Mouse (Mus musculus): ENCODE results near the gene 9630041A04Rik. TPM values are rescaled to one million over a fixed set of nuclear protein-coding genes. Genes with fewer than 3 reads are reported as not detected.

9630041A04Rik gene
- polyA plus RNA-seq, 1 experiment from 2014 or later = not detected

- Histone ChIP-seq H3K27me3 (ENCODE audit: control insufficient read depth, insufficient read depth, low read length) (no peaks in the 10 kb centered on the region), H3K4me2 (replicated peaks; ENCODE audit: low read depth, low read length) (no peak overlapping the region), H3K27ac (ENCODE audit: low read length) (no peak overlapping the region), H3K9ac (replicated peaks; ENCODE audit: low read depth, low read length) (no peak overlapping the region), H3K4me1 (ENCODE audit: control insufficient read depth, insufficient read depth, low read length) (no peaks in the 10 kb centered on the region), H3K9me3 (ENCODE audit: control insufficient read depth, low read depth, low read length) (no peaks in the 10 kb centered on the region), H3K36me3 (ENCODE audit: control insufficient read depth, insufficient read depth, low read length) (no peaks in the 10 kb centered on the region), H3K4me3 (ENCODE audit: low read depth, low read length) (no peak overlapping the region)
- WGBS = 57% methylated on average over 4 of the region's 4 CpGs
- peak; percentile 77; the same call in 1 of the 2 replicates for ATAC-seq (ENCODE audit: insufficient number of reproducible peaks, insufficient read depth, low FRiP score, low read depth)
These were observed 63.2 kb downstream of the 9630041A04Rik start for GRCm38 (mm10) chr9:101924829-101925228.

GRCm38 (mm10) chr9:101933946-101934573 is 72.4 kb downstream of the 9630041A04Rik start:
- no peaks in the 10 kb centered on the region for H3K36me3 ChIP-seq (ENCODE audit: control insufficient read depth, insufficient read depth, low read length)
- no peak for ATAC-seq (ENCODE audit: insufficient number of reproducible peaks, insufficient read depth, low FRiP score, low read depth)
- H3K27ac ChIP-seq (ENCODE audit: low read length) = no peak overlapping the region
- H3K9ac ChIP-seq (replicated peaks; ENCODE audit: low read depth, low read length) = no peak overlapping the region
- H3K9me3 ChIP-seq (ENCODE audit: control insufficient read depth, low read depth, low read length) = no peaks in the 10 kb centered on the region
- H3K4me1 ChIP-seq (ENCODE audit: control insufficient read depth, insufficient read depth, low read length) = no peaks in the 10 kb centered on the region
- no peaks in the 10 kb centered on the region for H3K27me3 ChIP-seq (ENCODE audit: control insufficient read depth, insufficient read depth, low read length)
- WGBS = 59% methylated on average over 8 of the region's 8 CpGs
- H3K4me2 ChIP-seq (replicated peaks; ENCODE audit: low read depth, low read length) = no peak overlapping the region
- no peak overlapping the region for H3K4me3 ChIP-seq (ENCODE audit: low read depth, low read length)

GRCm38 (mm10) chr9:101934887-101935286 is 73.2 kb downstream of the 9630041A04Rik start:
- Histone ChIP-seq H3K27me3 (ENCODE audit: control insufficient read depth, insufficient read depth, low read length) (no peaks in the 10 kb centered on the region), H3K4me3 (ENCODE audit: low read depth, low read length) (no peak overlapping the region), H3K36me3 (ENCODE audit: control insufficient read depth, insufficient read depth, low read length) (no peaks in the 10 kb centered on the region), H3K9ac (replicated peaks; ENCODE audit: low read depth, low read length) (no peak overlapping the region), H3K9me3 (ENCODE audit: control insufficient read depth, low read depth, low read length) (no peaks in the 10 kb centered on the region), H3K4me2 (replicated peaks; ENCODE audit: low read depth, low read length) (no peak overlapping the region), H3K4me1 (ENCODE audit: control insufficient read depth, insufficient read depth, low read length) (no peaks in the 10 kb centered on the region), H3K27ac (ENCODE audit: low read length) (no peak overlapping the region)
- WGBS = 79% methylated on average over 8 of the region's 8 CpGs
- no peak for ATAC-seq (ENCODE audit: insufficient number of reproducible peaks, insufficient read depth, low FRiP score, low read depth)

GRCm38 (mm10) chr9:101938066-101938465 is 76.4 kb downstream of the 9630041A04Rik start:
- ATAC-seq (ENCODE audit: insufficient number of reproducible peaks, insufficient read depth, low FRiP score, low read depth) = no peak
- H3K4me1 ChIP-seq (ENCODE audit: control insufficient read depth, insufficient read depth, low read length) = no peaks in the 10 kb centered on the region
- H3K9me3 ChIP-seq (ENCODE audit: control insufficient read depth, low read depth, low read length) = no peaks in the 10 kb centered on the region
- H3K36me3 ChIP-seq (ENCODE audit: control insufficient read depth, insufficient read depth, low read length) = no peaks in the 10 kb centered on the region
- no peaks in the 10 kb centered on the region for H3K27me3 ChIP-seq (ENCODE audit: control insufficient read depth, insufficient read depth, low read length)
- H3K4me3 ChIP-seq (ENCODE audit: low read depth, low read length) = no peak overlapping the region
- WGBS = 70% methylated on average over 4 of the region's 4 CpGs
- H3K27ac ChIP-seq (ENCODE audit: low read length) = no peak overlapping the region
- H3K4me2 ChIP-seq (replicated peaks; ENCODE audit: low read depth, low read length) = no peak overlapping the region
- no peak overlapping the region for H3K9ac ChIP-seq (replicated peaks; ENCODE audit: low read depth, low read length)

- Histone ChIP-seq H3K9ac (replicated peaks; ENCODE audit: low read depth, low read length) (no peak overlapping the region), H3K9me3 (ENCODE audit: control insufficient read depth, low read depth, low read length) (no peaks in the 10 kb centered on the region), H3K27me3 (ENCODE audit: control insufficient read depth, insufficient read depth, low read length) (no peaks in the 10 kb centered on the region), H3K27ac (ENCODE audit: low read length) (no peak overlapping the region), H3K4me1 (ENCODE audit: control insufficient read depth, insufficient read depth, low read length) (no peaks in the 10 kb centered on the region), H3K36me3 (ENCODE audit: control insufficient read depth, insufficient read depth, low read length) (no peaks in the 10 kb centered on the region), H3K4me3 (ENCODE audit: low read depth, low read length) (no peak overlapping the region), H3K4me2 (replicated peaks; ENCODE audit: low read depth, low read length) (no peak overlapping the region)
- no peak for ATAC-seq (ENCODE audit: insufficient number of reproducible peaks, insufficient read depth, low FRiP score, low read depth)
- WGBS = 76% methylated on average over 5 of the region's 5 CpGs
These were observed 77.4 kb downstream of the 9630041A04Rik start for GRCm38 (mm10) chr9:101939006-101939405.

GRCm38 (mm10) chr9:101940182-101940581 is 78.5 kb downstream of the 9630041A04Rik start:
- Histone ChIP-seq H3K9me3 (ENCODE audit: control insufficient read depth, low read depth, low read length) (no peaks in the 10 kb centered on the region), H3K27me3 (ENCODE audit: control insufficient read depth, insufficient read depth, low read length) (no peaks in the 10 kb centered on the region), H3K9ac (replicated peaks; ENCODE audit: low read depth, low read length) (no peak overlapping the region), H3K36me3 (ENCODE audit: control insufficient read depth, insufficient read depth, low read length) (no peaks in the 10 kb centered on the region), H3K4me2 (replicated peaks; ENCODE audit: low read depth, low read length) (no peak overlapping the region), H3K4me3 (ENCODE audit: low read depth, low read length) (no peak overlapping the region), H3K4me1 (ENCODE audit: control insufficient read depth, insufficient read depth, low read length) (no peaks in the 10 kb centered on the region), H3K27ac (ENCODE audit: low read length) (no peak overlapping the region)
- WGBS = 69% methylated on average over 3 of the region's 3 CpGs
- no peak for ATAC-seq (ENCODE audit: insufficient number of reproducible peaks, insufficient read depth, low FRiP score, low read depth)

- no peak overlapping the region for H3K27ac ChIP-seq (ENCODE audit: low read length)
- H3K36me3 ChIP-seq (ENCODE audit: control insufficient read depth, insufficient read depth, low read length) = no peaks in the 10 kb centered on the region
- WGBS = 77% methylated on average over 9 of the region's 9 CpGs
- no peak for ATAC-seq (ENCODE audit: insufficient number of reproducible peaks, insufficient read depth, low FRiP score, low read depth)
- H3K9ac ChIP-seq (replicated peaks; ENCODE audit: low read depth, low read length) = no peak overlapping the region
- no peak overlapping the region for H3K4me3 ChIP-seq (ENCODE audit: low read depth, low read length)
- H3K4me1 ChIP-seq (ENCODE audit: control insufficient read depth, insufficient read depth, low read length) = no peaks in the 10 kb centered on the region
- no peaks in the 10 kb centered on the region for H3K9me3 ChIP-seq (ENCODE audit: control insufficient read depth, low read depth, low read length)
- H3K4me2 ChIP-seq (replicated peaks; ENCODE audit: low read depth, low read length) = no peak overlapping the region
- no peaks in the 10 kb centered on the region for H3K27me3 ChIP-seq (ENCODE audit: control insufficient read depth, insufficient read depth, low read length)
These were observed 80.5 kb downstream of the 9630041A04Rik start for GRCm38 (mm10) chr9:101942058-101942669.

GRCm38 (mm10) chr9:101945326-101945725 is 83.7 kb downstream of the 9630041A04Rik start:
- 69% methylated on average over 7 of the region's 7 CpGs for WGBS
- no peak overlapping the region for H3K9ac ChIP-seq (replicated peaks; ENCODE audit: low read depth, low read length)
- H3K4me2 ChIP-seq (replicated peaks; ENCODE audit: low read depth, low read length) = no peak overlapping the region
- no peaks in the 10 kb centered on the region for H3K36me3 ChIP-seq (ENCODE audit: control insufficient read depth, insufficient read depth, low read length)
- H3K9me3 ChIP-seq (ENCODE audit: control insufficient read depth, low read depth, low read length) = no peaks in the 10 kb centered on the region
- H3K4me1 ChIP-seq (ENCODE audit: control insufficient read depth, insufficient read depth, low read length) = no peaks in the 10 kb centered on the region
- H3K27ac ChIP-seq (ENCODE audit: low read length) = no peak overlapping the region
- no peak overlapping the region for H3K4me3 ChIP-seq (ENCODE audit: low read depth, low read length)
- H3K27me3 ChIP-seq (ENCODE audit: control insufficient read depth, insufficient read depth, low read length) = no peaks in the 10 kb centered on the region
- no peak for ATAC-seq (ENCODE audit: insufficient number of reproducible peaks, insufficient read depth, low FRiP score, low read depth)

GRCm38 (mm10) chr9:101945814-101946213 is 84.2 kb downstream of the 9630041A04Rik start:
- H3K27ac ChIP-seq (ENCODE audit: low read length) = no peak overlapping the region
- WGBS = 83% methylated on average over 4 of the region's 4 CpGs
- no peaks in the 10 kb centered on the region for H3K36me3 ChIP-seq (ENCODE audit: control insufficient read depth, insufficient read depth, low read length)
- H3K27me3 ChIP-seq (ENCODE audit: control insufficient read depth, insufficient read depth, low read length) = no peaks in the 10 kb centered on the region
- no peak for ATAC-seq (ENCODE audit: insufficient number of reproducible peaks, insufficient read depth, low FRiP score, low read depth)
- H3K9me3 ChIP-seq (ENCODE audit: control insufficient read depth, low read depth, low read length) = no peaks in the 10 kb centered on the region
- H3K9ac ChIP-seq (replicated peaks; ENCODE audit: low read depth, low read length) = no peak overlapping the region
- H3K4me2 ChIP-seq (replicated peaks; ENCODE audit: low read depth, low read length) = no peak overlapping the region
- no peak overlapping the region for H3K4me3 ChIP-seq (ENCODE audit: low read depth, low read length)
- H3K4me1 ChIP-seq (ENCODE audit: control insufficient read depth, insufficient read depth, low read length) = no peaks in the 10 kb centered on the region

Measured in stomach, embryonic 14.5 days (tissue).